14 mouse cellular contexts compared by ENCODE assay signal in the genomic region with DNA sequence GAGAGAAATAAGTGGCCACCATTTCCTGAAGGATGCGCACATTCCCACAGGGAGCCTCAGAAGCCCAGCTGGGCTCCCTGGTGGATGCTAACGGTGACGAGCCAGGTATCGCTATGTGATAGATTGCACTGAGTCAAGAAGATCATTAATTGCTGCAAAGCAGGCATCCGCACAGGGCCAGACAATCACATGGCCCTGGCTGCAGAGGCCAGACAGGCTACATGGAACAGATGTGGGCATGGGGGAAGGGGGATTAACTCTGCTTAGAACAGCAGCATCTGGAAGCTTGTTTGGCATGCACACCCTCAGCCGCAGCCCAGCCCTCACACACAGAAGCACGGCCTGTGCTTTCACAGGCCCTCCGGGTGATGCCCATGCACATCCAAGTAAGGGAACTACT.
DNase-seq lines count a peak whose midpoint lies in the region; ATAC-seq and TF ChIP-seq lines count a peak whose summit lies in the region.
"Had no signal": no experiment of that assay in that cellular context is flagged by ENCODE, and none has a peak within 500 bp of the region (broad histone marks: within the 10 kb centered on the region; RNA-seq: fewer than 3 reads in every experiment).

No protein-coding gene starts in this region.

- no peaks in the 10 kb centered on the region for H3K27me3 ChIP-seq in midbrain, embryonic 14.5 days (ENCODE audit: control insufficient read depth, insufficient read depth, low read length)
- H3K27me3 ChIP-seq in midbrain, postnatal 0 days (ENCODE audit: insufficient read depth, low read length): no peaks in the 10 kb centered on the region
- H3K27me3 ChIP-seq in limb, embryonic 12.5 days: no peaks in the 10 kb centered on the region
- no peaks in the 10 kb centered on the region for H3K27me3 ChIP-seq in stomach, postnatal 0 days (ENCODE audit: control insufficient read depth, insufficient read depth, low read length)

- H3K4me3 ChIP-seq in midbrain, embryonic 14.5 days (replicated peaks; ENCODE audit: low read depth, low read length): no peak overlapping the region
- no peak overlapping the region for H3K4me3 ChIP-seq in midbrain, postnatal 0 days (ENCODE audit: low read depth, low read length)
- H3K4me3 ChIP-seq in limb, embryonic 12.5 days (replicated peaks): no peak overlapping the region
- H3K4me3 ChIP-seq in stomach, postnatal 0 days (ENCODE audit: low read depth, low read length): no peak overlapping the region
- H3K4me3 ChIP-seq: heart, embryonic 10.5 days had no signal

- TF ChIP-seq EP300 in stomach, postnatal 0 days (optimal IDR thresholded peaks at IDR 0.05): no peak

- 0 out of 2 replicates have a peak overlapping the region, but pooled peaks have one; percentile 39 for H3K27ac ChIP-seq in midbrain, embryonic 14.5 days (replicated peaks; ENCODE audit: low read depth, low read length)
- no peak overlapping the region for H3K27ac ChIP-seq in midbrain, postnatal 0 days (ENCODE audit: low read depth, low read length)
- peak overlapping the region; percentile 60; the same call in 1 of the 2 replicates for H3K27ac ChIP-seq in limb, embryonic 12.5 days
- no peak overlapping the region for H3K27ac ChIP-seq in stomach, postnatal 0 days (replicated peaks)

- WGBS in midbrain, embryonic 14.5 days: 50% methylated on average over 8 of the region's 8 CpGs
- 56% methylated on average over 8 of the region's 8 CpGs for WGBS in midbrain, postnatal 0 days
- WGBS in limb, embryonic 12.5 days: 17% methylated on average over 8 of the region's 8 CpGs
- 38% methylated on average over 8 of the region's 8 CpGs for WGBS in stomach, postnatal 0 days

- ATAC-seq in midbrain, embryonic 14.5 days (ENCODE audit: low FRiP score, low TSS enrichment): no peak
- ATAC-seq in midbrain, postnatal 0 days (ENCODE audit: low FRiP score): no peak
- peak; percentile 62; the same call in 1 of the 2 replicates for ATAC-seq in limb, embryonic 12.5 days (ENCODE audit: insufficient number of reproducible peaks, insufficient read depth, low FRiP score, low TSS enrichment, low read depth)
- peak; percentile 67; the same call in 1 of the 2 replicates for ATAC-seq in stomach, postnatal 0 days (ENCODE audit: low FRiP score, low TSS enrichment)
- ATAC-seq: inflammation-experienced regulatory T-cells, adult 6 months; liver, postnatal 0 days had no signal

- H3K4me2 ChIP-seq in midbrain, embryonic 14.5 days (ENCODE audit: low read length): no peak overlapping the region
- H3K4me2 ChIP-seq in midbrain, postnatal 0 days (ENCODE audit: low read depth, low read length, poor library complexity, severe bottlenecking): no peak overlapping the region
- H3K4me2 ChIP-seq in limb, embryonic 12.5 days: 0 out of 2 replicates have a peak overlapping the region, but pooled peaks have one; percentile 0
- H3K4me2 ChIP-seq in stomach, postnatal 0 days (replicated peaks; ENCODE audit: low read depth): no peak overlapping the region

- TF ChIP-seq CTCF in midbrain, postnatal 0 days (IDR thresholded peaks at IDR 0.05): no peak
- TF ChIP-seq CTCF in stomach, postnatal 0 days (IDR thresholded peaks at IDR 0.05; ENCODE audit: low read depth): no peak

- no peaks in the 10 kb centered on the region for H3K36me3 ChIP-seq in midbrain, embryonic 14.5 days (ENCODE audit: control insufficient read depth, insufficient read depth, low read length)
- H3K36me3 ChIP-seq in midbrain, postnatal 0 days (ENCODE audit: insufficient read depth, low read length): no peaks in the 10 kb centered on the region
- H3K36me3 ChIP-seq in limb, embryonic 12.5 days: no peaks in the 10 kb centered on the region
- no peaks in the 10 kb centered on the region for H3K36me3 ChIP-seq in stomach, postnatal 0 days (ENCODE audit: control insufficient read depth, insufficient read depth, low read length)
- H3K36me3 ChIP-seq: heart, embryonic 10.5 days had no signal

- no peak overlapping the region for H3K9ac ChIP-seq in midbrain, embryonic 14.5 days (replicated peaks; ENCODE audit: low read length)
- H3K9ac ChIP-seq in midbrain, postnatal 0 days (replicated peaks; ENCODE audit: low read length, poor library complexity, severe bottlenecking): no peak overlapping the region
- H3K9ac ChIP-seq in limb, embryonic 12.5 days (replicated peaks): no peak overlapping the region
- H3K9ac ChIP-seq in stomach, postnatal 0 days (ENCODE audit: low read length): no peak overlapping the region
- H3K9ac ChIP-seq: liver, postnatal 0 days had no signal

- DNase-seq in heart, adult 11 months: peak; percentile 89
- DNase-seq in heart, adult 8-10 months (ENCODE audit: low spot score): no peak
- DNase-seq in midbrain, embryonic 14.5 days: no peak
- no peak for DNase-seq in midbrain, postnatal 0 days (ENCODE audit: low spot score)
- DNase-seq in stomach, postnatal 0 days (ENCODE audit: low spot score): no peak
- DNase-seq in thymus, postnatal 10 days (ENCODE audit: low spot score in 2 of 2): no peak
- DNase-seq in spleen, postnatal 4 days (ENCODE audit: low spot score in 2 of 2): no peak
- DNase-seq: adrenal gland, adult 8-10 months; B cell, adult 2 months; cerebellum, adult 11-12 months; liver, postnatal 0 days had no signal

- peaks cover 48% of the 10 kb centered on the region for H3K4me1 ChIP-seq in midbrain, embryonic 14.5 days (ENCODE audit: control insufficient read depth, insufficient read depth, low read length)
- H3K4me1 ChIP-seq in midbrain, postnatal 0 days (ENCODE audit: insufficient read depth, low read length): no peaks in the 10 kb centered on the region
- H3K4me1 ChIP-seq in limb, embryonic 12.5 days (replicated peaks): peaks cover 81% of the 10 kb centered on the region
- H3K4me1 ChIP-seq in stomach, postnatal 0 days (replicated peaks; ENCODE audit: control insufficient read depth, insufficient read depth): no peaks in the 10 kb centered on the region

- H3K9me3 ChIP-seq in midbrain, embryonic 14.5 days (ENCODE audit: control insufficient read depth, low read length): no peaks in the 10 kb centered on the region
- H3K9me3 ChIP-seq in midbrain, postnatal 0 days (ENCODE audit: low read length): no peaks in the 10 kb centered on the region
- H3K9me3 ChIP-seq in limb, embryonic 12.5 days: no peaks in the 10 kb centered on the region
- no peaks in the 10 kb centered on the region for H3K9me3 ChIP-seq in stomach, postnatal 0 days (ENCODE audit: control insufficient read depth, low read length)
- H3K9me3 ChIP-seq: heart, embryonic 10.5 days had no signal

Comparison
In these comparisons a context has a peak if more than half of its experiments do, and no peak if none do; other contexts are left out.
1. H3K27ac ChIP-seq: peak in midbrain, embryonic 14.5 days (single experiment) and limb, embryonic 12.5 days (single experiment); none in midbrain, postnatal 0 days (single experiment) and stomach, postnatal 0 days (single experiment).
2. ATAC-seq: peak in limb, embryonic 12.5 days (single experiment) and stomach, postnatal 0 days (single experiment); none in midbrain, embryonic 14.5 days (single experiment) and midbrain, postnatal 0 days (single experiment).